9 mouse cellular contexts compared by ENCODE assay signal in the genomic region with DNA sequence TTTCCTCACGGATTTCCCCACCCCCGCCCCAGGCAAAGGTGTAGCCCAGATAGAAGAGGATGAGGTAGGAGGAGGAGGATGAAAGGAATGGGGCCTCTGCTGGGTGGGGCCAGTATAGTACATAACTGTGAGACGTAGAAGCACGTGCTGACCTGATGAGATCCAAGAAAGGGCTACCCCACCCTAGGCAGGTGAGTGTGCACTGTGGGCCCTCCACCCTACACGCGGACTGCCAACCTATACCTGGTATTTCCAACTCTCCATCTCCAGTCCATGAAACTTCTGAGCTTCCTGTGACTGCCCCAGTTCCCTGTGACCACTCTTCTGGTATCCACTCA. TPM values are rescaled to one million over a fixed set of nuclear protein-coding genes. Genes with fewer than 3 reads are reported as not detected.
DNase-seq lines count a peak whose midpoint lies in the region; ATAC-seq lines count a peak whose summit lies in the region.
"Had no signal": no experiment of that assay in that cellular context is flagged by ENCODE, and none has a peak within 500 bp of the region (broad histone marks: within the 10 kb centered on the region; RNA-seq: fewer than 3 reads in every experiment).

No protein-coding gene starts in this region.

- DNase-seq in kidney, postnatal 14 days, result no peak
- peak; percentile 45 for DNase-seq in naive thymus-derived CD4-positive, alpha-beta T cell, adult 2 months (ENCODE audit: low read depth)
- DNase-seq in spleen, postnatal 10 days (ENCODE audit: low spot score in 2 of 2), result no peak
- DNase-seq in adrenal gland, postnatal 10 days, result no peak
- no peak for DNase-seq in gastrocnemius, adult 8-10 months (ENCODE audit: low spot score in 2 of 2)

- peak overlapping the region; percentile 78; the same call in 1 of the 2 replicates for H3K9ac ChIP-seq in kidney, embryonic 16.5 days (replicated peaks; ENCODE audit: low read length)

- H3K36me3 ChIP-seq in kidney, embryonic 16.5 days (ENCODE audit: insufficient read depth, low read length), result 0 out of 2 replicates have a peak, but pooled peaks cover 3% of the 10 kb centered on the region

- H3K4me2 ChIP-seq in kidney, embryonic 16.5 days (replicated peaks; ENCODE audit: low read depth, low read length), result peak overlapping the region; percentile 97

- H3K27me3 ChIP-seq in kidney, embryonic 16.5 days (ENCODE audit: insufficient read depth, low read length), result peaks cover 20% of the 10 kb centered on the region

- 0 out of 2 replicates have a peak overlapping the region, but pooled peaks have one; percentile 56 for H3K27ac ChIP-seq in kidney, embryonic 16.5 days (ENCODE audit: low read length)
- H3K27ac ChIP-seq in brown adipose tissue, adult 24 weeks (replicated peaks; ENCODE audit: low read depth, low read length), result no peak overlapping the region

- ATAC-seq in kidney, embryonic 16.5 days (ENCODE audit: low FRiP score, low TSS enrichment), result no peak
- ATAC-seq in inflammation-experienced regulatory T-cells, adult 6 months, result peak; percentile 22

- H3K4me3 ChIP-seq in kidney, embryonic 16.5 days (ENCODE audit: low read length), result peak overlapping the region; percentile 63
- peak overlapping the region; percentile 57; the same call in 1 of the 2 replicates for H3K4me3 ChIP-seq in brown adipose tissue, adult 24 weeks (ENCODE audit: insufficient read depth, low read depth, low read length)

- H3K4me1 ChIP-seq in kidney, embryonic 16.5 days (ENCODE audit: insufficient read depth, low read length), result peaks cover 26% of the 10 kb centered on the region
- peaks cover 3% of the 10 kb centered on the region; the same call in 1 of the 2 replicates for H3K4me1 ChIP-seq in brown adipose tissue, adult 24 weeks (ENCODE audit: control insufficient read depth, insufficient read depth, insufficient read length, low read length)

- 12% methylated on average over 6 of the region's 6 CpGs for whole genome bisulfite sequencing in kidney, embryonic 16.5 days

- no peaks in the 10 kb centered on the region for H3K9me3 ChIP-seq in kidney, embryonic 16.5 days (ENCODE audit: low read length)

RNA-seq across cellular contexts. Expression of gene Rnf208, which starts 0.6 kb away (rescaled TPM):
- polyA plus RNA-seq in kidney, embryonic 16.5 days (2015; fragmentation: Nextera tagmentation; extraction: Ambion mirVana), result 24.0 and 26.3 TPM in 2 replicates
- polyA plus RNA-seq in brown adipose tissue, adult 24 weeks (2012; ENCODE audit: insufficient read depth, insufficient read length, missing spikeins), result not detected in 2 replicates
- 1 to 10 TPM in 1 of 3 experiments, under 1 TPM in 2; 0.53 to 1.6 (median 0.99) TPM for polyA plus RNA-seq in inflammation-experienced regulatory T-cells, adult 6 months (2017; shearing (Covaris generic))
- 1 to 10 TPM; 6.4 to 7.3 TPM for total RNA-seq in adrenal gland, postnatal 10 days (2021)
- under 1 TPM; 0.36 to 0.87 (median 0.69) TPM for total RNA-seq in gastrocnemius, adult 8-10 months (2022)

RNA-seq across cellular contexts. Expression of gene Cysrt1, which starts 0.8 kb away (rescaled TPM):
- polyA plus RNA-seq in kidney, embryonic 16.5 days (2015; fragmentation: Nextera tagmentation; extraction: Ambion mirVana), result 0.21 and 0.30 TPM in 2 replicates
- polyA plus RNA-seq in brown adipose tissue, adult 24 weeks (2012; ENCODE audit: insufficient read depth, insufficient read length, missing spikeins), result not detected in 2 replicates
- polyA plus RNA-seq in inflammation-experienced regulatory T-cells, adult 6 months (2017; shearing (Covaris generic)), result not detected
- total RNA-seq in adrenal gland, postnatal 10 days (2021), result not detected
- total RNA-seq in gastrocnemius, adult 8-10 months (2022), result not detected

RNA-seq across cellular contexts. Expression of gene Rnf224, which starts 4.8 kb away (rescaled TPM):
- polyA plus RNA-seq in kidney, embryonic 16.5 days (2015; fragmentation: Nextera tagmentation; extraction: Ambion mirVana), result 0.55 and 0.69 TPM in 2 replicates
- not detected in 2 replicates for polyA plus RNA-seq in brown adipose tissue, adult 24 weeks (2012; ENCODE audit: insufficient read depth, insufficient read length, missing spikeins)
- polyA plus RNA-seq in inflammation-experienced regulatory T-cells, adult 6 months (2017; shearing (Covaris generic)), result not detected
- total RNA-seq in adrenal gland, postnatal 10 days (2021), result not detected
- total RNA-seq in gastrocnemius, adult 8-10 months (2022), result not detected

RNA-seq across cellular contexts. Expression of gene AL732309.1, which starts 5.3 kb away (rescaled TPM):
- 6.1 and 7.0 TPM in 2 replicates for polyA plus RNA-seq in kidney, embryonic 16.5 days (2015; fragmentation: Nextera tagmentation; extraction: Ambion mirVana)
- polyA plus RNA-seq in brown adipose tissue, adult 24 weeks (2012; ENCODE audit: insufficient read depth, insufficient read length, missing spikeins), result 2.3 and 5.4 TPM in 2 replicates
- polyA plus RNA-seq in inflammation-experienced regulatory T-cells, adult 6 months (2017; shearing (Covaris generic)), result 1 to 10 TPM; 2.3 to 9.2 (median 4.0) TPM
- 1 to 10 TPM; 2.3 to 3.3 TPM for total RNA-seq in adrenal gland, postnatal 10 days (2021)
- total RNA-seq in gastrocnemius, adult 8-10 months (2022), result 1 to 10 TPM in 2 of 4 experiments, under 1 TPM in 2; 0.54 to 1.8 (median 1.2) TPM

RNA-seq across cellular contexts. Expression of gene Slc34a3, which starts 7.2 kb away (rescaled TPM):
- polyA plus RNA-seq in kidney, embryonic 16.5 days (2015; fragmentation: Nextera tagmentation; extraction: Ambion mirVana), result 1.9 and 2.0 TPM in 2 replicates
- polyA plus RNA-seq in brown adipose tissue, adult 24 weeks (2012; ENCODE audit: insufficient read depth, insufficient read length, missing spikeins), result not detected in 2 replicates
- not detected for polyA plus RNA-seq in inflammation-experienced regulatory T-cells, adult 6 months (2017; shearing (Covaris generic))
- not detected for total RNA-seq in adrenal gland, postnatal 10 days (2021)
- not detected for total RNA-seq in gastrocnemius, adult 8-10 months (2022)
- polyA plus RNA-seq: gonadal fat pad, adult 2 months had no signal
